Mouse (Mus musculus) lung, embryonic 15.5 days (tissue): Measurements from ENCODE around the gene Atp1a2. TPM values are rescaled to one million over a fixed set of nuclear protein-coding genes. Genes with fewer than 3 reads are reported as not detected.

ENCODE experiments used
- ATAC-seq: fragments of 200-750 bp; cut with Nextera tagmentation; 2 replicates; pipeline ENCODE4 v1.8.0; 2017; ENCODE audit warnings: moderate number of reproducible peaks, borderline replicate concordance; ENCODE audit not compliant: low FRiP score, low TSS enrichment; ENCODE audit errors: extremely low read depth
- H3K27ac ChIP-seq: fragments of 300-500 bp; sonication (generic); 2 replicates; pipeline ENCODE4 v1.5.1; 2015; ENCODE audit warnings: moderate library complexity, mild to moderate bottlenecking, inconsistent platforms
- H3K27me3 ChIP-seq: fragments of 300-500 bp; sonication (generic); 2 replicates; pipeline ENCODE4 v1.6.1; 2015; ENCODE audit warnings: inconsistent platforms
- H3K36me3 ChIP-seq: fragments of 300-500 bp; sonication (generic); 2 replicates; pipeline ENCODE4 v1.6.1; 2015; ENCODE audit warnings: inconsistent platforms
- H3K4me1 ChIP-seq: fragments of 300-500 bp; sonication (generic); 2 replicates; pipeline ENCODE4 v1.6.1; 2015; ENCODE audit warnings: inconsistent platforms
- H3K4me2 ChIP-seq: fragments of 300-500 bp; sonication (generic); 2 replicates; pipeline ENCODE4 v1.6.1; 2015; ENCODE audit warnings: inconsistent platforms, mild to moderate bottlenecking, moderate library complexity
- H3K4me3 ChIP-seq: fragments of 300-500 bp; sonication (generic); 2 replicates; pipeline ENCODE4 v1.5.1; 2015; ENCODE audit warnings: mild to moderate bottlenecking, inconsistent platforms
- H3K9ac ChIP-seq: fragments of 300-500 bp; sonication (generic); 2 replicates; pipeline ENCODE4 v1.6.1; 2015; ENCODE audit warnings: inconsistent platforms
- H3K9me3 ChIP-seq: fragments of 300-500 bp; sonication (generic); 2 replicates; pipeline ENCODE4 v1.6.1; 2016; ENCODE audit warnings: inconsistent platforms
- WGBS: fragments of 180-500 bp; shearing (Covaris S2); methylation state at CpG from one replicate; pipeline ENCODE4 v1.1.7; 2015; 5-methylcytosine and 5-hydroxymethylcytosine counted together
- polyA plus RNA-seq: library from polyadenylated mRNA; unstranded; fragments of >200 nt; fragmentation: Nextera tagmentation; extraction: Ambion mirVana; gene quantifications from 2 replicates; pipeline ENCODE4 v1.2.1, GENCODE M21; 2015

The Atp1a2 gene
- polyA plus RNA-seq, 1 experiment from 2014 or later, result 5.7 TPM

- peak; percentile 15; the same call in 1 of the 2 replicates for ATAC-seq
- H3K4me1 ChIP-seq, result peaks cover 42% of the 10 kb centered on the region
- WGBS, result 4% methylated on average over 22 of the region's 23 CpGs
- H3K4me3 ChIP-seq, result peak overlapping the region; percentile 63
- H3K9ac ChIP-seq, result peak overlapping the region; percentile 65
- H3K9me3 ChIP-seq, result no peaks in the 10 kb centered on the region
- peak overlapping the region; percentile 94 for H3K27ac ChIP-seq
- H3K27me3 ChIP-seq, result no peaks in the 10 kb centered on the region
- H3K36me3 ChIP-seq, result no peaks in the 10 kb centered on the region
- H3K4me2 ChIP-seq, result peak overlapping the region; percentile 95
Observed at GRCm38 (mm10) chr1:172311248-172311906, 13.5 kb upstream of the Atp1a2 start.

GRCm38 (mm10) chr1:172309699-172310398 is 12.0 kb upstream of the Atp1a2 start:
- Histone ChIP-seq H3K4me3 (peak overlapping the region; percentile 35), H3K27ac (peak overlapping the region; percentile 94), H3K4me1 (peaks cover 42% of the 10 kb centered on the region), H3K9ac (peak overlapping the region; percentile 55), H3K36me3 (no peaks in the 10 kb centered on the region), H3K4me2 (peak overlapping the region; percentile 84), H3K27me3 (no peaks in the 10 kb centered on the region), H3K9me3 (no peaks in the 10 kb centered on the region)
- peak; percentile 69 for ATAC-seq
- WGBS, result 2% methylated on average over 14 of the region's 14 CpGs

GRCm38 (mm10) chr1:172308409-172308808 is 10.5 kb upstream of the Atp1a2 start:
- no peak for ATAC-seq
- Histone ChIP-seq H3K4me1 (peaks cover 42% of the 10 kb centered on the region), H3K27me3 (no peaks in the 10 kb centered on the region), H3K36me3 (no peaks in the 10 kb centered on the region), H3K27ac (peak overlapping the region; percentile 80), H3K9me3 (no peaks in the 10 kb centered on the region), H3K9ac (no peak overlapping the region), H3K4me3 (no peak overlapping the region), H3K4me2 (no peak overlapping the region)
- 83% methylated on average over 1 of the region's 1 CpGs for WGBS

GRCm38 (mm10) chr1:172307936-172308335 is 10.1 kb upstream of the Atp1a2 start:
- Histone ChIP-seq H3K4me3 (no peak overlapping the region), H3K27ac (peak overlapping the region; percentile 80), H3K27me3 (no peaks in the 10 kb centered on the region), H3K36me3 (no peaks in the 10 kb centered on the region), H3K4me1 (peaks cover 41% of the 10 kb centered on the region), H3K9me3 (no peaks in the 10 kb centered on the region), H3K9ac (no peak overlapping the region), H3K4me2 (no peak overlapping the region)
- no peak for ATAC-seq
- WGBS, result 48% methylated on average over 10 of the region's 10 CpGs

- Histone ChIP-seq H3K9me3 (no peaks in the 10 kb centered on the region), H3K36me3 (no peaks in the 10 kb centered on the region), H3K9ac (no peak overlapping the region), H3K27ac (peak overlapping the region; percentile 80; the same call in 1 of the 2 replicates), H3K4me1 (peaks cover 39% of the 10 kb centered on the region), H3K27me3 (no peaks in the 10 kb centered on the region), H3K4me2 (no peak overlapping the region), H3K4me3 (no peak overlapping the region)
- 63% methylated on average over 6 of the region's 6 CpGs for WGBS
- no peak for ATAC-seq
Observed at GRCm38 (mm10) chr1:172306885-172307284, 9.0 kb upstream of the Atp1a2 start.

- Histone ChIP-seq H3K9ac (no peak overlapping the region), H3K9me3 (no peaks in the 10 kb centered on the region), H3K4me1 (peaks cover 37% of the 10 kb centered on the region), H3K27ac (no peak overlapping the region), H3K4me3 (no peak overlapping the region), H3K36me3 (no peaks in the 10 kb centered on the region), H3K27me3 (no peaks in the 10 kb centered on the region), H3K4me2 (no peak overlapping the region)
- 57% methylated on average over 4 of the region's 4 CpGs for WGBS
- no peak for ATAC-seq
Observed at GRCm38 (mm10) chr1:172306196-172306595, 8.3 kb upstream of the Atp1a2 start.

- WGBS, result 74% methylated on average over 3 of the region's 3 CpGs
- no peak overlapping the region for H3K9ac ChIP-seq
- H3K27me3 ChIP-seq, result no peaks in the 10 kb centered on the region
- H3K4me3 ChIP-seq, result no peak overlapping the region
- H3K9me3 ChIP-seq, result no peaks in the 10 kb centered on the region
- no peaks in the 10 kb centered on the region for H3K36me3 ChIP-seq
- no peak overlapping the region for H3K4me2 ChIP-seq
- no peak for ATAC-seq
- no peak overlapping the region for H3K27ac ChIP-seq
- peaks cover 32% of the 10 kb centered on the region for H3K4me1 ChIP-seq
Observed at GRCm38 (mm10) chr1:172305635-172306034, 7.8 kb upstream of the Atp1a2 start.

GRCm38 (mm10) chr1:172305153-172305552 is 7.3 kb upstream of the Atp1a2 start:
- peaks cover 27% of the 10 kb centered on the region for H3K4me1 ChIP-seq
- H3K4me3 ChIP-seq, result no peak overlapping the region
- ATAC-seq, result no peak
- H3K27me3 ChIP-seq, result no peaks in the 10 kb centered on the region
- no peak overlapping the region for H3K4me2 ChIP-seq
- no peak overlapping the region for H3K27ac ChIP-seq
- 86% methylated on average over 2 of the region's 2 CpGs for WGBS
- H3K9ac ChIP-seq, result no peak overlapping the region
- H3K9me3 ChIP-seq, result no peaks in the 10 kb centered on the region
- no peaks in the 10 kb centered on the region for H3K36me3 ChIP-seq

- Histone ChIP-seq H3K27me3 (no peaks in the 10 kb centered on the region), H3K9ac (no peak overlapping the region), H3K4me3 (no peak overlapping the region), H3K36me3 (no peaks in the 10 kb centered on the region), H3K4me2 (no peak overlapping the region), H3K27ac (no peak overlapping the region), H3K4me1 (peaks cover 20% of the 10 kb centered on the region), H3K9me3 (no peaks in the 10 kb centered on the region)
- no peak for ATAC-seq
- WGBS, result 63% methylated on average over 6 of the region's 6 CpGs
Observed at GRCm38 (mm10) chr1:172304443-172304842, 6.6 kb upstream of the Atp1a2 start.

- peaks cover 11% of the 10 kb centered on the region for H3K4me1 ChIP-seq
- no peak overlapping the region for H3K9ac ChIP-seq
- no peaks in the 10 kb centered on the region for H3K9me3 ChIP-seq
Observed at GRCm38 (mm10) chr1:172302851-172303250, 5.0 kb upstream of the Atp1a2 start.

GRCm38 (mm10) chr1:172302311-172302710 is 4.4 kb upstream of the Atp1a2 start:
- 52% methylated on average over 3 of the region's 3 CpGs for WGBS

More at GRCm38 (mm10) chr1:172302851-172303250, 5.0 kb upstream of the Atp1a2 start:
- Histone ChIP-seq H3K36me3 (no peaks in the 10 kb centered on the region), H3K27me3 (no peaks in the 10 kb centered on the region), H3K4me2 (no peak overlapping the region), H3K27ac (no peak overlapping the region), H3K4me3 (no peak overlapping the region)
- no peak for ATAC-seq
- WGBS, result 18% methylated on average over 6 of the region's 6 CpGs

GRCm38 (mm10) chr1:172301180-172301579 is 3.3 kb upstream of the Atp1a2 start:
- no peak overlapping the region for H3K4me3 ChIP-seq
- H3K27me3 ChIP-seq, result no peaks in the 10 kb centered on the region
- no peaks in the 10 kb centered on the region for H3K9me3 ChIP-seq
- peaks cover 24% of the 10 kb centered on the region for H3K4me1 ChIP-seq
- no peak overlapping the region for H3K4me2 ChIP-seq
- no peak overlapping the region for H3K27ac ChIP-seq
- H3K36me3 ChIP-seq, result no peaks in the 10 kb centered on the region
- 37% methylated on average over 12 of the region's 12 CpGs for WGBS
- H3K9ac ChIP-seq, result no peak overlapping the region
- no peak for ATAC-seq

More at GRCm38 (mm10) chr1:172302311-172302710, 4.4 kb upstream of the Atp1a2 start:
- H3K4me3 ChIP-seq, result no peak overlapping the region
- H3K4me1 ChIP-seq, result peaks cover 16% of the 10 kb centered on the region
- H3K9me3 ChIP-seq, result no peaks in the 10 kb centered on the region
- no peaks in the 10 kb centered on the region for H3K36me3 ChIP-seq
- H3K27ac ChIP-seq, result no peak overlapping the region
- H3K4me2 ChIP-seq, result no peak overlapping the region
- no peak overlapping the region for H3K9ac ChIP-seq
- H3K27me3 ChIP-seq, result no peaks in the 10 kb centered on the region
- ATAC-seq, result no peak
